Mouse (Mus musculus): ENCODE measurements around the gene 5730409E04Rik.

DNA sequence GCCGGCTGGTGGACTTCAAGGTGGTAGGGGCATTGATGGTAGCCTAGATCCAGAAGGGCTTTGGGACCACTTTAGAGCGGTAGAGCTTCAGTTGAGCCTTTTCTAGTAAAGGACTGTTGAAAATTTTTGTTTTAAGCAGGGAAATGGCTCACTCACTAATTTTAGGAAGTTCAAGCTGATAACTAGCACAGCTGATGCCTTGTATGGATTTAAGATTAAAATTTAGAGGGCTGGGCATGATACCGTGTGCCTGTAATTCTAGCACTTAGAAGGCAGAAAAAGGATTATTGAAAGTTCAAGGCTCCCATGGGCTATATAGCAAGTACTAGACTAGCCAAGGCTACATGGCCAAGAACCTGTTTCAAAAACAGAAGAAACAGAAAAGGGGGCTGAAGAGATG lies 39.8 kb upstream of the 5730409E04Rik start:
- no peak for TF ChIP-seq HCFC1 (IDR thresholded peaks at IDR 0.05; ENCODE audit: borderline replicate concordance, insufficient read depth, low read length)
- no peak for TF ChIP-seq CHD2 (IDR thresholded peaks at IDR 0.05; ENCODE audit: low read depth, low read length)

Data from ES-E14 (cell line).